ENCODE assay signal across 8 mouse cellular contexts in the genomic region with DNA sequence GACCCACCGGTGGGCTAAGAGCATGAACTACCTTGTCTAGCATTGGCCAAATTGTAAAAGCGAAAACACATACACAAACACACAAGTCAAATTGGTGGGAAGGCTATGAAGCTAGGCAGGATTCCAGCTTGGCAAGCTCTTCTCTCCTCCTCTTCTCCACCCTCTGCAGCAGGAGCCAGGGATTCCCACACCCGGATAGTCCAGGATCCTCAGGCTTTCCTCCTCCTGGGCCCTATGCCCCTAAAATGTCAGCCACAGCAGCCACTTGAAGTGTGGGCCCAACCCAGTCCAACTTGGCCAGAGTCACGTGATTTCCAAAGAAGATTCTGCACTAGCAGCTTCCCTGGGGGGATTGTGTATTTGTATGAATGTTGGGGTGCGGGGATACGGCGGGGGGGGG. TPM values are rescaled to one million over a fixed set of nuclear protein-coding genes. Genes with fewer than 3 reads are reported as not detected.
DNase-seq lines count a peak whose midpoint lies in the region; ATAC-seq and TF ChIP-seq lines count a peak whose summit lies in the region.

No protein-coding gene starts in this region.

- ATAC-seq in heart, embryonic 15.5 days (replicated peaks; ENCODE audit: insufficient number of reproducible peaks, insufficient read depth, low FRiP score, low read depth) = no peak
- no peak for ATAC-seq in limb, embryonic 15.5 days (ENCODE audit: insufficient number of reproducible peaks, low FRiP score, low TSS enrichment, low read depth)

- H3K9ac ChIP-seq in heart, embryonic 15.5 days = peak overlapping the region; percentile 83
- no peak overlapping the region for H3K9ac ChIP-seq in limb, embryonic 15.5 days

- H3K9me3 ChIP-seq in heart, embryonic 15.5 days (replicated peaks) = no peaks in the 10 kb centered on the region
- no peaks in the 10 kb centered on the region for H3K9me3 ChIP-seq in limb, embryonic 15.5 days

- peak; percentile 61 for DNase-seq in gastrocnemius, adult 2 months
- DNase-seq in gastrocnemius, adult 8-10 months (ENCODE audit: low spot score in 2 of 2) = no peak
- peak; percentile 64 to 66 for DNase-seq in cerebellum, postnatal 10 days
- DNase-seq in urinary bladder, postnatal 25 days (ENCODE audit: low spot score) = no peak
- DNase-seq in spleen, adult 12 weeks (ENCODE audit: low spot score) = no peak

- intact Hi-C loops in gastrocnemius, adult 2 months (cut with DNase I) = loop anchor here (5.0 kb wide), 1 partner anchor 41 kb away; the partner anchor contains the start of gene Hps6

- 55% methylated on average over 7 of the region's 7 CpGs for WGBS in heart, embryonic 15.5 days
- WGBS in limb, embryonic 15.5 days = 53% methylated on average over 7 of the region's 7 CpGs

- H3K4me3 ChIP-seq in gastrocnemius, adult 2 months = peak overlapping the region; percentile 97
- peak overlapping the region; percentile 85 for H3K4me3 ChIP-seq in heart, embryonic 15.5 days
- H3K4me3 ChIP-seq in limb, embryonic 15.5 days = peak overlapping the region; percentile 96
- H3K4me3 ChIP-seq in myocyte = peak overlapping the region; percentile 68

- H3K27me3 ChIP-seq in heart, embryonic 15.5 days = no peaks in the 10 kb centered on the region
- no peaks in the 10 kb centered on the region for H3K27me3 ChIP-seq in limb, embryonic 15.5 days
- H3K27me3 ChIP-seq in myocyte (ENCODE audit: control insufficient read depth, insufficient read depth, insufficient read length) = no peaks in the 10 kb centered on the region

- TF ChIP-seq POLR2A in myocyte (IDR thresholded peaks at IDR 0.05; ENCODE audit: insufficient read length, low read depth) = no peak

- H3K36me3 ChIP-seq in heart, embryonic 15.5 days = no peaks in the 10 kb centered on the region
- H3K36me3 ChIP-seq in limb, embryonic 15.5 days = no peaks in the 10 kb centered on the region
- H3K36me3 ChIP-seq in myocyte (ENCODE audit: control insufficient read depth, insufficient read depth) = no peaks in the 10 kb centered on the region

- H3K27ac ChIP-seq in gastrocnemius, adult 2 months = peak overlapping the region; percentile 97
- peak overlapping the region; percentile 98 for H3K27ac ChIP-seq in heart, embryonic 15.5 days
- peak overlapping the region; percentile 99 for H3K27ac ChIP-seq in limb, embryonic 15.5 days

- peaks cover 54% of the 10 kb centered on the region for H3K79me2 ChIP-seq in myocyte (ENCODE audit: control insufficient read depth, insufficient read depth)

- H3ac ChIP-seq in myocyte (ENCODE audit: control insufficient read depth, insufficient read length) = no peak overlapping the region

- H3K4me2 ChIP-seq in heart, embryonic 15.5 days = peak overlapping the region; percentile 85
- peak overlapping the region; percentile 82 for H3K4me2 ChIP-seq in limb, embryonic 15.5 days
- peak overlapping the region; percentile 86 for H3K4me2 ChIP-seq in myocyte (ENCODE audit: low read depth)

- no peak for TF ChIP-seq CTCF in gastrocnemius, adult 2 months (IDR thresholded peaks at IDR 0.05)

- peaks cover 68% of the 10 kb centered on the region for H3K4me1 ChIP-seq in heart, embryonic 15.5 days (replicated peaks)
- H3K4me1 ChIP-seq in limb, embryonic 15.5 days = peaks cover 62% of the 10 kb centered on the region

TF ChIP-seq in myocyte, 11 proteins besides CTCF, POLR2A, EP300 and RAD21:
- no peak for TF ChIP-seq TCF12 (IDR thresholded peaks at IDR 0.05; ENCODE audit: insufficient read depth, poor library complexity, severe bottlenecking)
- TF ChIP-seq USF1 (IDR thresholded peaks at IDR 0.05; ENCODE audit: low read depth) = peak; percentile 33

RNA-seq across cellular contexts. Expression of gene Pprc1, which starts 1.3 kb away (rescaled TPM):
- total RNA-seq in gastrocnemius, adult 2 months (2021) = 10 to 100 TPM; 15.0 to 24.0 TPM
- total RNA-seq in gastrocnemius, adult 8-10 months (2022) = 10 to 100 TPM; 13.0 to 22.8 (median 14.7) TPM
- polyA plus RNA-seq in heart, embryonic 15.5 days (2015; fragmentation: Nextera tagmentation; extraction: Ambion mirVana) = 17.7 and 25.8 TPM in 2 replicates
- 36.8 and 37.0 TPM in 2 replicates for polyA plus RNA-seq in limb, embryonic 15.5 days (2015; fragmentation: Nextera tagmentation; extraction: Ambion mirVana)
- polyA plus RNA-seq in myocyte (2012; fragmentation: generic; extraction: Trizol) = 19.7 TPM

RNA-seq across cellular contexts. Expression of gene Ldb1, which starts 1.6 kb away (rescaled TPM):
- total RNA-seq in gastrocnemius, adult 2 months (2021) = 10 to 100 TPM; 17.8 to 19.5 TPM
- total RNA-seq in gastrocnemius, adult 8-10 months (2022) = 10 to 100 TPM; 13.3 to 19.7 (median 17.0) TPM
- polyA plus RNA-seq in heart, embryonic 15.5 days (2015; fragmentation: Nextera tagmentation; extraction: Ambion mirVana) = 64.5 and 78.7 TPM in 2 replicates
- polyA plus RNA-seq in limb, embryonic 15.5 days (2015; fragmentation: Nextera tagmentation; extraction: Ambion mirVana) = 87.0 and 103 TPM in 2 replicates
- polyA plus RNA-seq in myocyte (2012; fragmentation: generic; extraction: Trizol) = 68.7 TPM

RNA-seq across cellular contexts. Expression of gene Nolc1, which starts 32.3 kb away (rescaled TPM):
- 10 to 100 TPM; 22.4 to 22.5 TPM for total RNA-seq in gastrocnemius, adult 2 months (2021)
- total RNA-seq in gastrocnemius, adult 8-10 months (2022) = 10 to 100 TPM; 17.4 to 21.4 (median 20.1) TPM
- 37.0 and 46.9 TPM in 2 replicates for polyA plus RNA-seq in heart, embryonic 15.5 days (2015; fragmentation: Nextera tagmentation; extraction: Ambion mirVana)
- polyA plus RNA-seq in limb, embryonic 15.5 days (2015; fragmentation: Nextera tagmentation; extraction: Ambion mirVana) = 70.4 and 79.6 TPM in 2 replicates
- polyA plus RNA-seq in myocyte (2012; fragmentation: generic; extraction: Trizol) = 30.9 TPM

RNA-seq across cellular contexts. Expression of gene Hps6, which starts 40.1 kb away (rescaled TPM):
- 1 to 10 TPM; 3.4 to 3.9 TPM for total RNA-seq in gastrocnemius, adult 2 months (2021)
- total RNA-seq in gastrocnemius, adult 8-10 months (2022) = 1 to 10 TPM; 3.4 to 5.1 (median 4.1) TPM
- 6.5 and 7.5 TPM in 2 replicates for polyA plus RNA-seq in heart, embryonic 15.5 days (2015; fragmentation: Nextera tagmentation; extraction: Ambion mirVana)
- polyA plus RNA-seq in limb, embryonic 15.5 days (2015; fragmentation: Nextera tagmentation; extraction: Ambion mirVana) = 8.8 and 9.2 TPM in 2 replicates
- polyA plus RNA-seq in myocyte (2012; fragmentation: generic; extraction: Trizol) = 12.0 TPM

RNA-seq across cellular contexts. Expression of gene Armh3, which starts 45.1 kb away (rescaled TPM):
- total RNA-seq in gastrocnemius, adult 2 months (2021) = 10 to 100 TPM; 13.6 to 14.7 TPM
- 10 to 100 TPM; 11.2 to 12.5 (median 12.1) TPM for total RNA-seq in gastrocnemius, adult 8-10 months (2022)
- 12.2 and 15.3 TPM in 2 replicates for polyA plus RNA-seq in heart, embryonic 15.5 days (2015; fragmentation: Nextera tagmentation; extraction: Ambion mirVana)
- polyA plus RNA-seq in limb, embryonic 15.5 days (2015; fragmentation: Nextera tagmentation; extraction: Ambion mirVana) = 16.3 and 17.3 TPM in 2 replicates
- polyA plus RNA-seq in myocyte (2012; fragmentation: generic; extraction: Trizol) = 9.7 TPM

Comparison
In these comparisons a context has a peak if more than half of its experiments do, and no peak if none do; other contexts are left out.
1. DNase-seq: peak in gastrocnemius, adult 2 months (single experiment) and cerebellum, postnatal 10 days (2 of 2); none in gastrocnemius, adult 8-10 months (0 of 2), urinary bladder, postnatal 25 days (single experiment) and spleen, adult 12 weeks (single experiment).
2. Peak in every context shown above with its lines, with median percentiles within 50 percentile points of each other: H3K27ac ChIP-seq, H3K4me3 ChIP-seq and H3K4me2 ChIP-seq.